Mouse (Mus musculus): ENCODE measurements around the gene Sec13. TPM values are rescaled to one million over a fixed set of nuclear protein-coding genes. Genes with fewer than 3 reads are reported as not detected.

Gene Sec13
- polyA plus RNA-seq, 1 experiment from 2014 or later = 177 TPM

DNA sequence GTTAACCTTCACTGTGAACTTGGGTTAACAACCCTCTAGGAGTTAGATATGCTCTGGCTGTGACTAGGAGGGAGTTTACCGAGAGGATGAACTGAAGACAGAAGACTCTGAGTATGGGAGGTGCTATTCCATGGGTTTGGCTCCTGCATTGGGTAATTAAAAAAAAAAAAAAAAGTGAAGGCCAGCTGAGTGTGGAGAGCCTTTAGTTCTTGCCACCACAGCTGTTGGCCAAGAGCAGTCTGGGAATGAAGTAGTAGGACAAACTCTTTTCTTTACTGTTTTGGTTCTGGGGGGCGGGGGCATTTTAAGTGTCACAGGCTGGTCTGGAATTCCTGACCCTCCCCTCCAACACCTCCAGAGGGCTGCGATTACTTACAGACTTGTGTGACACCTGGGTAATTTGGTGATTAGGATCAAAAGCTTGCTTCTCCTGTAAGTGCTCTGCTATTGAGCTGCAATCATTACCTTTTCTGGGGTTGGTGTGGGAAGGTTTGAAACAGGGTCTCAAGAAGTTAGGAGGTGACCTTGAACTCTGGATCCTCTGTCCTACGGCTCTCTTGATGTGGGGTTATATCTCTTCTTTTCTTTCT, 44.7 kb downstream of the Sec13 start:
- Histone ChIP-seq H3K4me2 (ENCODE audit: low read length) (peak overlapping the region; percentile 69), H3K9ac (ENCODE audit: low read depth, low read length) (peak overlapping the region; percentile 59), H3K4me1 (ENCODE audit: control insufficient read depth, insufficient read depth, low read length) (peaks cover 31% of the 10 kb centered on the region), H3K4me3 (ENCODE audit: low read depth, low read length) (peak overlapping the region; percentile 97), H3K27me3 (ENCODE audit: control insufficient read depth, insufficient read depth, low read depth, low read length) (no peaks in the 10 kb centered on the region), H3K27ac (ENCODE audit: low read length) (peak overlapping the region; percentile 80), H3K9me3 (replicated peaks; ENCODE audit: control insufficient read depth, low read length, poor library complexity, severe bottlenecking) (no peaks in the 10 kb centered on the region), H3K36me3 (ENCODE audit: control insufficient read depth, insufficient read depth, low read length) (peaks cover 3% of the 10 kb centered on the region; the same call in 1 of the 2 replicates)
- ATAC-seq = no peak
- 86% methylated on average over 4 of the region's 4 CpGs for WGBS

DNA sequence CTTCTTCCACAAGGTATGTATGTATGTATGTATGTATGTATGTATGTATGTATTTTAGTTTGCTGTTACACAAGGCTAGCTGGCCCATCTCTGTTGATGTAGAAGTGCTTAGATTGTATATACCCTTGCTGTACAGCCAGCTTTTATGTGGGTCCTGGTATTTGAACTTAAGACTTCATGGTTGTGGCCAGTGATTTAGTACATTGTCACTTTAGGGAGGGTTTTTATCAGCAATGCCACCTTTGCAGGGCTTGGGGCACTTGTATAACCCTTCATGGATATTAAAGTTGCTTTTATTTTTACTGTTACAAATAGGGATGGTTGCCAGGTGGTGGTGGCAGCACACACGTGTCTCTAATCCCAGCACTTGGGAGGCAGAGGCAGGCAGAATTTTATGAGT, 45.3 kb downstream of the Sec13 start:
- Histone ChIP-seq H3K27me3 (ENCODE audit: control insufficient read depth, insufficient read depth, low read depth, low read length) (no peaks in the 10 kb centered on the region), H3K36me3 (ENCODE audit: control insufficient read depth, insufficient read depth, low read length) (peaks cover 3% of the 10 kb centered on the region; the same call in 1 of the 2 replicates), H3K9ac (ENCODE audit: low read depth, low read length) (no peak overlapping the region), H3K4me3 (ENCODE audit: low read depth, low read length) (no peak overlapping the region), H3K4me2 (ENCODE audit: low read length) (no peak overlapping the region), H3K27ac (ENCODE audit: low read length) (no peak overlapping the region), H3K9me3 (replicated peaks; ENCODE audit: control insufficient read depth, low read length, poor library complexity, severe bottlenecking) (no peaks in the 10 kb centered on the region), H3K4me1 (ENCODE audit: control insufficient read depth, insufficient read depth, low read length) (peaks cover 31% of the 10 kb centered on the region)
- no peak for ATAC-seq
- 83% methylated on average over 1 of the region's 1 CpGs for WGBS

DNA sequence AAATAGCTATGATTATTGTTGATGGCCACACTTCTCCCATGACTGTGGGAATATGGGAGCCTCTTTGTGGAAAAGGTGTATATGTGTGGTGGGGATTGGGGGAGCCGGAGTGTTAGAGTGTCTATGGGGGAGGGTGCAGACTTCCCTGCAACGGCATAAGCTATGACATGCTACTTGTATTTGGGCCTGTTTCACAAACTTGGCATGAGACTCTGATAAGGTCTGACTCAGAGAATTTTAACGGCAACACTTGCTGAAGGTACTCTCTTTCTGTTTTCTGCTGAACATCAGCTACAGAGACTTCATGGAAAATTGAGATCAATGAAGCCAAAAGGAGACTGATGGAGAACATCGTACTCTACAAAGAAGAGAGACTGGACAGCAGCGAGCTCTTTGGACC, 47.2 kb downstream of the Sec13 start:
- Histone ChIP-seq H3K9ac (ENCODE audit: low read depth, low read length) (no peak overlapping the region), H3K9me3 (replicated peaks; ENCODE audit: control insufficient read depth, low read length, poor library complexity, severe bottlenecking) (no peaks in the 10 kb centered on the region), H3K4me1 (ENCODE audit: control insufficient read depth, insufficient read depth, low read length) (peaks cover 14% of the 10 kb centered on the region), H3K27me3 (ENCODE audit: control insufficient read depth, insufficient read depth, low read depth, low read length) (no peaks in the 10 kb centered on the region), H3K4me2 (ENCODE audit: low read length) (no peak overlapping the region), H3K4me3 (ENCODE audit: low read depth, low read length) (no peak overlapping the region), H3K27ac (ENCODE audit: low read length) (no peak overlapping the region), H3K36me3 (ENCODE audit: control insufficient read depth, insufficient read depth, low read length) (no peaks in the 10 kb centered on the region)
- 94% methylated on average over 5 of the region's 5 CpGs for WGBS
- ATAC-seq = no peak

DNA sequence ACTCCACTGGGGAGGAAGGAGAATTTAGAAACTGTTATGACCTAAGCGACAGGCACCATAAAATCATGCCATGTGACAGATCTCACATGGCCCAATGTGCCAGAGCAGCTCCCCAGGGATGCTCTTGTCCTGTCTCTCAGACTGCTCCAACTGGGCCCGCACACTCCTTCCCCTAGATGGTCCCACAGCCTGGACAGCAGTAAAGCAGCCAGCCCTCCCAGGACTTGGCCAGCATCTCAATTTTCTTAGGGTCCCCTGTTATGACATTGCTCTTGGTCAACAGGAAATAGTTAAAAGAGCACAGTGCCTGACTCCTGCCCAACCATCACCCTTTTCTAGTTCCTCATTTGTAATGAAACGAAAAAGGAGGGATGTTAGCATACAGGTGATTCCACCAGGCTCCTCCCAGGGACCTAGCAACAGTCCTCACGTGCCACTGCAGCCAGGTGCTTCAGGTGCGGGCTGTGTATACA, 47.8 kb downstream of the Sec13 start:
- Histone ChIP-seq H3K9ac (ENCODE audit: low read depth, low read length) (no peak overlapping the region), H3K27ac (ENCODE audit: low read length) (no peak overlapping the region), H3K9me3 (replicated peaks; ENCODE audit: control insufficient read depth, low read length, poor library complexity, severe bottlenecking) (no peaks in the 10 kb centered on the region), H3K27me3 (ENCODE audit: control insufficient read depth, insufficient read depth, low read depth, low read length) (no peaks in the 10 kb centered on the region), H3K4me2 (ENCODE audit: low read length) (no peak overlapping the region), H3K36me3 (ENCODE audit: control insufficient read depth, insufficient read depth, low read length) (no peaks in the 10 kb centered on the region), H3K4me1 (ENCODE audit: control insufficient read depth, insufficient read depth, low read length) (peaks cover 7% of the 10 kb centered on the region; the same call in 1 of the 2 replicates), H3K4me3 (ENCODE audit: low read depth, low read length) (no peak overlapping the region)
- ATAC-seq = no peak
- WGBS = 77% methylated on average over 5 of the region's 5 CpGs

DNA sequence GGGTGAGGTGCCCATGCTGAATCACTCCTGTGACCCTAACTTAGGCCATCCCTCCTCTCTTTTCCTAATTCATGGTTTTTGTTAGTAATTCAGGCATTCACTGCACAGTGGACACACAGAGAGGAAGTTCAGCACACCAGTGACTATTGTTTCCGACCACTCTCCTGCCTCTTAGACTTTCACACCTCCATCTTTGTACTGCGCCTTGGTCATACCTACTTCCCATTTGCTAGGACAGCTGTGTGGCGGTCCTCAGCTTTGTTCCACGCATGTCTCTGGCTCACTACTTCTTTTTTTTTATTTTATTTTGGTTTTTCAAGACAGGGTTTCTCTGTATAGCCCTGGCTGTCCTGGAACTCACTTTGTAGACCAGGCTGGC, 49.5 kb downstream of the Sec13 start:
- 84% methylated on average over 4 of the region's 4 CpGs for WGBS
- Histone ChIP-seq H3K27me3 (ENCODE audit: control insufficient read depth, insufficient read depth, low read depth, low read length) (no peaks in the 10 kb centered on the region), H3K9me3 (replicated peaks; ENCODE audit: control insufficient read depth, low read length, poor library complexity, severe bottlenecking) (no peaks in the 10 kb centered on the region), H3K4me3 (ENCODE audit: low read depth, low read length) (no peak overlapping the region), H3K4me2 (ENCODE audit: low read length) (no peak overlapping the region), H3K36me3 (ENCODE audit: control insufficient read depth, insufficient read depth, low read length) (no peaks in the 10 kb centered on the region), H3K27ac (ENCODE audit: low read length) (no peak overlapping the region), H3K9ac (ENCODE audit: low read depth, low read length) (no peak overlapping the region), H3K4me1 (ENCODE audit: control insufficient read depth, insufficient read depth, low read length) (peaks cover 2% of the 10 kb centered on the region; the same call in 1 of the 2 replicates)
- no peak for ATAC-seq

DNA sequence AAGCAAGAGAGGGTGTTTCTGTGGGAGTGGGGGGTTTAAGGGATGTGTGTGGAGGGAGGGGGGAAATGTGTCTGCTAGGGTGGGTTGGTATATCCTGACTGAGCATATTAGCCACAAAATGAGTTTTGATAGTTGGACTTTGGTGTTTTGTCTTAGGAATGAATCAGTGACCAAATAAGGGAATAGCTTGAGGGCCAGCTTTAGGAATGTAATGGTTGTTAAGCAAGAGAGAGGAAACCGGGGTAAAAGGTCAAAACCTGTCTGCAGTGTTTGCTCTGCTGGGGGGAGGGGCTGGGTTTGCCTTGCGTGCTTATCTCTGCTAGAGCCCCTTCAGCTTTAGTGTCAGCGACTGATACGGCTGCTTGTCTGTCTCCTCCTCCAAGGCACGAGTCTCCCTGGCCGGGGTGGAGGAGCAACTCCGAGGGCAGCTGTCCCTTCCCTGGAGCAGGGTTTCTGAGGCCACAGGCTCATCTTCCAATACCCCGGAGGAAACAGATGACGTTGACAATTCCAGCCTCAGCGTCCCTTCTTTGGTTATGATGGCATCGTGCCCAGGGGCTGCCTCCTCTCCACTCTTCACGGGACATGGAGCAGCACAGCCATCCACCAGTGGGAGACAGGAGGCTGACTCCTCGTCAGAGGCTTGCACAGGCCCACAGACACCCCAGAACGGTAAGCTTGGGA, 50.0 kb downstream of the Sec13 start:
- H3K27me3 ChIP-seq (ENCODE audit: control insufficient read depth, insufficient read depth, low read depth, low read length) = no peaks in the 10 kb centered on the region
- no peaks in the 10 kb centered on the region for H3K36me3 ChIP-seq (ENCODE audit: control insufficient read depth, insufficient read depth, low read length)
- no peak for ATAC-seq
- H3K4me3 ChIP-seq (ENCODE audit: low read depth, low read length) = no peak overlapping the region
- H3K27ac ChIP-seq (ENCODE audit: low read length) = no peak overlapping the region
- H3K9me3 ChIP-seq (replicated peaks; ENCODE audit: control insufficient read depth, low read length, poor library complexity, severe bottlenecking) = no peaks in the 10 kb centered on the region
- H3K4me1 ChIP-seq (ENCODE audit: control insufficient read depth, insufficient read depth, low read length) = no peaks in the 10 kb centered on the region
- WGBS = 9% methylated on average over 14 of the region's 14 CpGs
- no peak overlapping the region for H3K4me2 ChIP-seq (ENCODE audit: low read length)
- H3K9ac ChIP-seq (ENCODE audit: low read depth, low read length) = no peak overlapping the region

DNA sequence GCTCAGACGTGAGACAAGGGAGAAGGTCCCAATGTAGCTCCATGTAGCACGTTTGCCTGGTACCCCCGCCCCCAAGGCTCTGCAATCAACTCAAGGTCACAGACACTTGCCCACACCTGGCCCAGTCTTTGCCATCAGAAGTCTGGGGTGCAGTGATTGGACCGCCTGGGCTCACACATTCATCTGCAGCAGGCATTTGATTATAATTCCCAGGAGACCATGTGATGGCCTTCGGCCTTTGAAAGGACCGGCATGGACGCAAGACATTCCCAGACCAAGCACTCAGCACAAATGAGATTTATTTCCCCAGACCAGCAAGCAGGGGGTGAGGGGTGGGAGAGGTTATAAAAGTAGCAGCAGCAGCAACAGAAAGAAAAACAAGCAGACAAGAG, 50.5 kb downstream of the Sec13 start:
- WGBS = 33% methylated on average over 7 of the region's 7 CpGs
- Histone ChIP-seq H3K27me3 (ENCODE audit: control insufficient read depth, insufficient read depth, low read depth, low read length) (no peaks in the 10 kb centered on the region), H3K9ac (ENCODE audit: low read depth, low read length) (no peak overlapping the region), H3K4me1 (ENCODE audit: control insufficient read depth, insufficient read depth, low read length) (no peaks in the 10 kb centered on the region), H3K4me3 (ENCODE audit: low read depth, low read length) (no peak overlapping the region), H3K36me3 (ENCODE audit: control insufficient read depth, insufficient read depth, low read length) (no peaks in the 10 kb centered on the region), H3K4me2 (ENCODE audit: low read length) (no peak overlapping the region), H3K27ac (ENCODE audit: low read length) (no peak overlapping the region), H3K9me3 (replicated peaks; ENCODE audit: control insufficient read depth, low read length, poor library complexity, severe bottlenecking) (no peaks in the 10 kb centered on the region)
- ATAC-seq = no peak

DNA sequence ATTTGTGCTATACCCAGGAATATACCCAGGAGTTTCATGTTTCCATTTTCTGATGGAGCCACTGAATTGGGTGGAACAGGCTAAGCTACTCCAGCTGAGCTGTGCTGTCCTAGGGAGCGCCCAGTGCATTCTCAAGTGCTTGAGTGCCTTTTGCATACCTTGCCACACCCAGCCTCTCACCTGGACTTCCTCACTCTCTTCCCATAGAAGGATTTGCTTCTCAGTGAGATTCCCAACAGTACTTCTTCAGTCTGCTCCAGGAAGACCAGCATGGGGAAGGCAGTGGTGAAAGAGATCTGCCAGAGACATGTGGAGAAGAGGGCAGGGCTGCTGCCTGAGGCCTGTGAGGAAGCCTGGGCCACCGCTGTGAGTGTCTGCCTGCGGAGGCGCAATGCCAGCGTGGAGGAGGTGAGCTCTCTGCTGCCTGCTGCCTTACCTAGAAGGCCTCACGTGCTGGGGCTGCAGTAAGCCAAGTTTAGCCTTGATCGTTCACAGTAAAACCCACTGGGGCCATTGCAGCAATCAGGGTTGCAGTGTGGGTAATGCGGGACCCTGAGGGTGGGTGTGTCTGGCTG, 53.9 kb downstream of the Sec13 start:
- no peaks in the 10 kb centered on the region for H3K36me3 ChIP-seq (ENCODE audit: control insufficient read depth, insufficient read depth, low read length)
- H3K9me3 ChIP-seq (replicated peaks; ENCODE audit: control insufficient read depth, low read length, poor library complexity, severe bottlenecking) = no peaks in the 10 kb centered on the region; the same call in 1 of the 2 replicates
- WGBS = 38% methylated on average over 8 of the region's 8 CpGs
- H3K9ac ChIP-seq (ENCODE audit: low read depth, low read length) = no peak overlapping the region
- H3K27ac ChIP-seq (ENCODE audit: low read length) = no peak overlapping the region
- H3K4me1 ChIP-seq (ENCODE audit: control insufficient read depth, insufficient read depth, low read length) = no peaks in the 10 kb centered on the region
- no peak overlapping the region for H3K4me3 ChIP-seq (ENCODE audit: low read depth, low read length)
- no peak for ATAC-seq
- H3K4me2 ChIP-seq (ENCODE audit: low read length) = no peak overlapping the region
- no peaks in the 10 kb centered on the region for H3K27me3 ChIP-seq (ENCODE audit: control insufficient read depth, insufficient read depth, low read depth, low read length)

Measured in midbrain, embryonic 16.5 days (tissue).